Mouse (Mus musculus) liver, embryonic 14 days (tissue): ENCODE data around the gene Hoga1. TPM values are rescaled to one million over a fixed set of nuclear protein-coding genes. Genes with fewer than 3 reads are reported as not detected.

Source experiments
- polyA plus RNA-seq: library from polyadenylated mRNA; depleted of rRNA; stranded (reverse); fragments of >200 nt; gene quantifications from 2 replicates; pipeline ENCODE4 v1.2.3, GENCODE M21; 2012; rRNA removed

Gene Hoga1
- 20.8 and 24.0 TPM in 2 replicates for polyA plus RNA-seq

GRCm38 (mm10) chr19:42045269-42046102 is at the start of gene Hoga1:
TSS of gene Hoga1 (plus strand) at chr19:42045610.

GRCm38 (mm10) chr19:42035456-42036248 is 9.8 kb upstream of the Hoga1 start, which contains the start of gene Ankrd2:
TSS of gene Ankrd2 (plus strand) at chr19:42036000.

DNA sequence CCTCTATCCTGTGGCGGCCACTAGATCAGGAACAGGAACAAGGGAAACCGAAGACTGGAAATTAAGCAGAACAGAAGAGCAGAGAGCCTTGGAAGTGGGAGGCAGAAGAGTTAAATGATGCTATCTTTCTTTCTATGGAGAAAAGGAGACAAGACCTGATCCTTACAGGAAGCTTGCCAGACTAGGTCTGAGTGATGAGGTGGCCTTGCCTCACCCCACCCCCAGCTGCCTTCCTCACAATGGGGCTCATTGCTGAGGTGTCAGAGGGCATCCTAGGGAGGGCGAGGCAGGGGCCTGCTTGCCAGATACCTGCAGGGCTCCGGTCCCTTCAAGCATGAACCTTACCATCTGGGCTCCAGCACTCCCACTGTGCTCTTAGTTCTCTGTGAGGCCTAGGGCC is 6.5 kb downstream of the Hoga1 start, which contains the start of gene 4933411K16Rik:
TSS of gene 4933411K16Rik (plus strand) at position 301 of the 400 bp plus-strand sequence.

DNA sequence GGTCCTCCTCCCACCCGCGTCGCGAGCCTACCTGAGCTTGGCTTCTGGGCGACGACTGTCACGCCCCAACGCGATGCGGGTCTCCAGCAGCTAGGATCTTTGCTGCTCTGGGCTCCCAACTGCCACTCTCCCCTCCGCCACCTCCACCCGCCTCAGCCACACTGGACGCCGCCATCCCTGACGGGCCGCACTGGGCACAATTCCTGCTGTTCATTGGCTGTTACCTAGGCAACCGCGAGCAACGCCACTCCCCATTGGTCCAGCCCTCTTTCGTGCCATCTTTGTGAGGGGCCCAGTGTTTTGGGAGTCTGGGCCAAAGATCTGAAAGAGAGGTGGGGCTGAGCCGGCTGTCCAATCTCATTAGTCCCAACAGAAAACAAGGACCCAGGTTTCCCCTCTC is 40.8 kb downstream of the Hoga1 start, which contains the start of gene Morn4:
TSS of gene Morn4 (minus strand) at position 192 of the 400 bp plus-strand sequence.

DNA sequence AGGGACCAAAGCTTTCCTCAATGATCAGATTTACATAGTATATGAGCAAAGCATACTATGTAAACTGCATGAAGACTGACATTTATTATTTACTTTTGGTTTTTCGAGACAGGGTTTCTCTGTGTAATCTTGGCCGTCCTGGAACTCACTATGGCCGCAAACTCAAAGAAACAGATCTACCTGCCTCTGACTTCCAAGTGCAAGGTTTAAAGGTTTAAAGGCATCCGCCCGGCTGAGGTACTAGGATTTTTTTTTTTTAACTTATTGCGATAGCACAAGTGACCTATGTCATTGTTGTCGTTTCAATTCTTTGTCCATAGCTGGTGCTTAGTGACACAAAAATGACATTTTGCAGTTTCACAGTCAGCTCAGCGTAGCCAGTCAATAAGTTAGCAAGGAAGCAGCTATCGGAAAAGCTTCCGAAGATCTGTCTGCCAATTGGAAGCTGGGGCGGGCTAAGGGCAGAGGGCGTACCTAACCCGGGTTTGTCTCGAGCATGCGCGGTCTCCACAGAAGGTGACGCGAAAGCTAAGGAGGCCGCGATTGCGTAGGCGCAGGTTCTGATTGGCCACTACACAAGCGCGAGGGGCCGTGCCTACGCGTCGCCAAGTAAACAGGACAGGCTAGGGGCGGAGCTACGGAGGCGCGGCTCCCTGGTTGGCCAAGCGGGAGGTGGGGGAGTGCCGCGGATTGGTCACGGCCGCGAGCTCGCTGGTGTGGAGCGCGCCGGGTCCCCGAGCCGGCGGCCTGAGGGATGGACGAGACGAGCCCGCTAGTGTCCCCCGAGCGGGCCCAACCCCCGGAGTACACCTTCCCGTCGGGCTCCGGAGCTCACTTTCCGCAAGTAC is 44.6 kb downstream of the Hoga1 start, which contains the start of gene Pi4k2a:
TSS of gene Pi4k2a (plus strand) at position 723 of the 848 bp plus-strand sequence.

Other genes starting within 250 kb of the Hoga1 start
- 22.3 and 26.2 TPM in 2 replicates for gene Arhgap19, start 243.6 kb upstream of the Hoga1 start, polyA plus RNA-seq
- gene Frat1, start 215.6 kb upstream of the Hoga1 start, polyA plus RNA-seq: 2.9 TPM in 2 replicates
- 5.5 and 5.9 TPM in 2 replicates for gene Frat2, start 197.5 kb upstream of the Hoga1 start, polyA plus RNA-seq
- gene Rrp12, start 149.4 kb upstream of the Hoga1 start, polyA plus RNA-seq: 6.2 and 6.3 TPM in 2 replicates
- gene Pgam1, start 133.7 kb upstream of the Hoga1 start, polyA plus RNA-seq: 110 and 129 TPM in 2 replicates
- gene Exosc1, start 112.2 kb upstream of the Hoga1 start, polyA plus RNA-seq: 19.7 and 22.6 TPM in 2 replicates
- 21.9 and 26.2 TPM in 2 replicates for gene Zdhhc16, start 112.1 kb upstream of the Hoga1 start, polyA plus RNA-seq
- 15.6 and 16.5 TPM in 2 replicates for gene Mms19, start 64.5 kb upstream of the Hoga1 start, polyA plus RNA-seq
- 4.2 and 4.5 TPM in 2 replicates for gene Ubtd1, start 63.8 kb upstream of the Hoga1 start, polyA plus RNA-seq
- 0.05 and 0.10 TPM in 2 replicates for gene Ankrd2, start 9.6 kb upstream of the Hoga1 start, polyA plus RNA-seq
- 0.72 and 0.90 TPM in 2 replicates for gene 4933411K16Rik, start 6.6 kb downstream of the Hoga1 start, polyA plus RNA-seq
- gene Morn4, start 40.7 kb downstream of the Hoga1 start, polyA plus RNA-seq: 1.5 TPM in 2 replicates
- 8.0 and 8.6 TPM in 2 replicates for gene Pi4k2a, start 44.9 kb downstream of the Hoga1 start, polyA plus RNA-seq
- gene Avpi1, start 83.4 kb downstream of the Hoga1 start, polyA plus RNA-seq: 7.2 and 7.8 TPM in 2 replicates
- gene Marveld1, start 101.8 kb downstream of the Hoga1 start, polyA plus RNA-seq: 6.8 and 7.5 TPM in 2 replicates
- 7.8 and 8.7 TPM in 2 replicates for gene Zfyve27, start 118.3 kb downstream of the Hoga1 start, polyA plus RNA-seq
- 0.02 and 0.06 TPM in 2 replicates for gene Sfrp5, start 156.6 kb downstream of the Hoga1 start, polyA plus RNA-seq
- gene Golga7b, start 202.0 kb downstream of the Hoga1 start, polyA plus RNA-seq: not detected in 2 replicates